Mouse (Mus musculus): ENCODE data around the gene Zdhhc1. TPM values are rescaled to one million over a fixed set of nuclear protein-coding genes. Genes with fewer than 3 reads are reported as not detected.
A peak's percentile ranks its signal among the peaks of the same experiment; 100 is the strongest.

Gene Zdhhc1
- 10 to 100 TPM; 16.6 to 21.3 TPM for total RNA-seq (2021)

GRCm38 (mm10) chr8:105496439-105497180, at the start of gene Zdhhc1:
Gene Zdhhc1 (minus strand): TSS chr8:105496902.
- intact Hi-C loops (cut with DNase I): no loop called here
- peak; percentile 93 for DNase-seq

DNA sequence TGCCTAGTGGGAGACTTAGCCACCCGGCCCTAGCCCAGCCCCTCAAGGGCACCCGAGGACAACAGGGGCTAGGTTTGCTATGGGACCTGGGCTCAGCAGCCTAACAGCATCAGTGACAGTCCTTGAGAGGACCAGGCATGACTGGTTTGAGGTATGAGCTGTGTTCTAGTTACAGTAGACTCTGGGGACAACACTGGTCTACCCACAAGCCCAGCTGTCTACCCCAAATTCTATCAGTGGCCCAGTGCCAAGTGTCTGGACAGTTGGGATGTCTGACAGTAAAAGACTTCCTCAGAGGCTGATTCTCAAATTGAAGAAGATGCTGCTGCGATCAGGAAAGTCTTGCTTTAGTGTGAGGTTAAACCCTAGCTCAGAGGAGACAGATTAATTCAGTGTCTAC, 48.5 kb upstream of the Zdhhc1 start:
- peak; percentile 48 for DNase-seq
- intact Hi-C loops (cut with DNase I): no loop called here

- intact Hi-C loops (cut with DNase I): no loop called here
- DNase-seq: peak; percentile 63
Observed at GRCm38 (mm10) chr8:105544544-105545205, 48.0 kb upstream of the Zdhhc1 start.

- intact Hi-C loops (cut with DNase I): no loop called here
- DNase-seq: no peak
Observed at GRCm38 (mm10) chr8:105543703-105544102, 47.0 kb upstream of the Zdhhc1 start.

DNA sequence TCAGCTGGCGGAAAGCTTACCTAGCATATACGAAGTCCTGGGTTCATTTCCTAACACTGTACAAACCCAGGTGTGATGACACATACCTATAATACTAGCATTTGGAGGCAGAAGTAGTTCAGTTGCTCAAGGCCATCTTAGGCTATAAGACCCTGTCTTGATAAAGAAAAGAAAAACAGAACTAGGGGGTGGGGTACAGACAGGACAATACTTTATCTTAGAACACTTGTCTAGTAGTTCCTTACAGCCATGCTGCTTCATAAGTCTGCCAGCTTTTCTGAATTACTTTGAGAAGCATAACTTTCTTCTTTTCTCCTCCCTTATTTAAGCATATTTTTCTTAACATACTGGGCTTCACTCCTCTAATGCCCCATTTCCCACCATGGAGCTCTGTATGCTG, 46.1 kb upstream of the Zdhhc1 start:
- intact Hi-C loops (cut with DNase I): no loop called here

GRCm38 (mm10) chr8:105542032-105542656, 45.4 kb upstream of the Zdhhc1 start:
- no peak for DNase-seq

More for the DNA sequence above, 46.1 kb upstream of the Zdhhc1 start:
- DNase-seq: no peak

GRCm38 (mm10) chr8:105538940-105539339, 42.2 kb upstream of the Zdhhc1 start:
- intact Hi-C loops (cut with DNase I): no loop called here
- DNase-seq: no peak

More at GRCm38 (mm10) chr8:105542032-105542656, 45.4 kb upstream of the Zdhhc1 start:
- intact Hi-C loops (cut with DNase I): no loop called here

GRCm38 (mm10) chr8:105537011-105537677, 40.4 kb upstream of the Zdhhc1 start:
- peak; percentile 77 for DNase-seq
- intact Hi-C loops (cut with DNase I): no loop called here

DNA sequence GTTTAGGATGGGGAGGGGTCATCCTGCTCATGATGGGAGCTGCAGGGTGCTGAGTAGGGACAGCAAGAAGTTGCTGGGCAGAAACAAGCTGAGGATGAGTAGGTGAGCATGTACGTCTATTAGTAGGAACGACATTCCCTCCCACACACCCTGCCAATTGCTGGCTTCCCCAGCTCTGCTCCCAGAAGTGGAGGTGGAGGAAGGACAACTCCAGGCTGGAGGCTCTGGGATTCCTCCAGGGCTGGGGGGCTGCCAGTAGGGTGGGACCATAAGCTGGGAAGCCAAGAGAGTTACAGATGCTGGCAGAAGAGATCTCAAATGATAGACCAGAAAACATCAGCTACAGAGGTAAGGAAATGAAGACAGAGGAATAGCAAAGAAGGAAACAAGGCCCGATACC, 39.8 kb upstream of the Zdhhc1 start:
- intact Hi-C loops (cut with DNase I): no loop called here
- DNase-seq: no peak

- DNase-seq: peak; percentile 89
- intact Hi-C loops (cut with DNase I): no loop called here
Observed at GRCm38 (mm10) chr8:105533892-105534329, 37.2 kb upstream of the Zdhhc1 start.

DNA sequence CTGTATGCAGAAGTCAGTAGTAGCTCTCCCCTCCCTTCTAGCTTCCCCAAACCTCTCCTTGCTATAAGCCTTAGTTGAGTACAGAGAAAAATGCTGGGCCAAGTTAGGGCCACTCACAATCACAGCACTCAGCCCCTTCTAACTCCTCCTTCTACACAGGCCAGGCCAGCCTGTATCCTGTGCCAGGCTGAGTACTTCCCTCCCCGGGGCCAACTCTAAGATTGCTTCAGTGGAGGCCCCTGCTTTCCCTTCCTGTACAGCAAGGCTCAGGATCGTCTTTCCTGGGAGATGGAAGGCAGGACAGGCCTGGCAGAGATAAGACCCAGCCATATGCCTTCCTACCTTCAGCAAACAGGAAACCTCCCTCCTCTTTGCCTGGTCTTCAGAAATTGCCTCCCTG, 36.7 kb upstream of the Zdhhc1 start:
- DNase-seq: peak; percentile 43
- intact Hi-C loops (cut with DNase I): no loop called here

DNA sequence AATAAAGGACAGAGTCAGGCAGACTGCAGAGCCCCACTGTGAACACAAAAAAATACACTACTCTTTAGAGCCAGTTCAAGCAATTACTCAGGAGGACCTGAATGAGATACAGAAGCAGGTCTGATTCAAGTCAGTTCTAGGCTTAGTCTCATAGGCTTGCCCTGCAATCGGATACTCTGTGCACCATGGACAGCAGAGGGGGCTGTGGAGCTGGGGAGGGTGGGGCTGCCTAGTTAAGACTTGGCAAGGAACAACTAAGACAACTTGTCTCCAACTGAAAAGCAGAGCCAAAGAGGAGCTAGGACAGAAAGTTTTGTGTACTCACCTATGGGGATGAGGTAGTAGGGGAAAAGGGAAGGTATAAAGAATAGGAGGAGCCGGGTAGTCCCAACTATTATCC, 35.1 kb upstream of the Zdhhc1 start:
- intact Hi-C loops (cut with DNase I): no loop called here
- DNase-seq: peak; percentile 65

- intact Hi-C loops (cut with DNase I): no loop called here
Observed at GRCm38 (mm10) chr8:105529271-105529670, 32.6 kb upstream of the Zdhhc1 start.

GRCm38 (mm10) chr8:105528206-105528605, 31.5 kb upstream of the Zdhhc1 start:
- DNase-seq: no peak
- intact Hi-C loops (cut with DNase I): no loop called here

More at GRCm38 (mm10) chr8:105529271-105529670, 32.6 kb upstream of the Zdhhc1 start:
- DNase-seq: no peak

GRCm38 (mm10) chr8:105527110-105527509, 30.4 kb upstream of the Zdhhc1 start:
- intact Hi-C loops (cut with DNase I): no loop called here
- DNase-seq: peak; percentile 93

DNA sequence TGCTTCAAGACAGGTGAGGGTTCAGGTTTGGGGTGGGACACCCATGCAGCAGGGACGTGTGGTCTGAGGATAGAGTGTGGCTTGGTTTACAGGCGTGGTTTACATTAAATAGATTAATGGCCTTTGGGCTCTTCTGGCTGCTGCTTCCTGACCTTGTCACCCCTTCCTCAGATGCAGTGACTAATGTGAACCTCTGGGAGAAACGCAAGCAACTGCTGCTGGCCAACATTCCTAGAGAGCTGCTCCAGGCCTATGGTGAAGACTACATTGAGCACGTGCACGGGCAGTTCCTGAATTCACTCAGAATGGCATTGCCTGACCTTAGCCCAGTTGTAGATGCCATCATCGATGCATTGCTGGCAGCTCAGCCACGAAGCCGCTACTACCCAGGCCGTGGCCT, 26.2 kb upstream of the Zdhhc1 start:
- intact Hi-C loops (cut with DNase I): no loop called here
- no peak for DNase-seq

DNA sequence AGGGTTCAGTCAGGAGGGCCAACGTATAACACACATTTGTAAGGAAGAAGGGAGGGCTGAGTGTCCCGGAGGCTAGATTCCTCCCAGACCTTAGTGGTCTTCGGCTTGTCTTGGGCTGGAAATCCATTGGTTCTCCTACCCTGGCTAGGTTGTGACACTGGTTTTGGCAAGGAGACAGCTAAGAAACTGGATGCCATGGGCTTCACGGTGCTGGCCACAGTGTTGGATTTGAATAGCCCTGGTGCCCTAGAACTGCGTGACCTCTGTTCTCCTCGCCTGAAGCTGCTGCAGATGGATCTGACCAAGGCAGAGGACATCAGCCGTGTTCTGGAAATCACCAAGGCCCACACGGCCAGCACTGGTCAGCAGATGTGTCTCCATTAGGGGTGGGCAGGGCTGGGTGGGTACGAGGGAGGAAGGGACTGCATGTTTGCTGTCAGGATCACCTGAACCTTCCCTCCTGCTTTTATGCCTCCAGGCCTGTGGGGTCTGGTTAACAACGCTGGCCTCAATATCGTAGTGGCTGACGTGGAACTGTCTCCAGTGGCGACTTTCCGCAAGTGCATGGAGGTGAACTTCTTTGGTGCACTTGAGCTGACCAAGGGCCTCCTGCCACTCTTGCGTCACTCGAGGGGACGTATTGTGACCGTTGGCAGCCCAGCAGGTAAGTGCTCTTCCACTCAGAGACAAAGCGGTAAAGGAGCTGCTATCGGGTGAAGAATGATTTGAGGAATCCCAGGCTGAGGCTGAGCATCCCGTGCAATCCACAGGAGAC, 25.5 kb upstream of the Zdhhc1 start:
- no peak for DNase-seq
- intact Hi-C loops (cut with DNase I): no loop called here

GRCm38 (mm10) chr8:105521061-105521460, 24.4 kb upstream of the Zdhhc1 start:
- intact Hi-C loops (cut with DNase I): no loop called here
- DNase-seq: peak; percentile 48

DNA sequence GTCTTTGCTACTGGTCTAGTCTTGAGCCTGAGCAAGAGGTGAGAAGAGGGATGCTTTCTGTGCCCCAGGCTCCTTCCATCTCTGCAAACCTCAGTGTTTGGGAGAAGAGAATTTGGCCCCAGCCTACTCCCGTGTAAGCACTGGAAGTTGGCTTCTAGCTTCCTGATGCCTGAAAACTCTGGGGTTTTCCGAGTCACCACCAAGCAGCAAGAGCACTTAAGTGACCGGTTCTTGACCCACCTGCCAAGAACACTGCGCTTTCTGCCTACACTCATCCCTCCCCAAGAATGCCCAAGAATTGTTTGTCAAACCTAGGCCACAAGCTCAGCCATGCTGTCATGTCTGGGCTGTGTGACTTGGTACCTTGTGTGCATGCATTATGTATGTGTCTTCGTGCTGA, 23.8 kb upstream of the Zdhhc1 start:
- DNase-seq: no peak
- intact Hi-C loops (cut with DNase I): no loop called here

- peak; percentile 39 for DNase-seq
- intact Hi-C loops (cut with DNase I): no loop called here
Observed at GRCm38 (mm10) chr8:105519591-105519990, 22.9 kb upstream of the Zdhhc1 start.

All from left cerebral cortex, postnatal 4 days (tissue).